Mouse (Mus musculus): ENCODE measurements around the gene Tex45.

DNA sequence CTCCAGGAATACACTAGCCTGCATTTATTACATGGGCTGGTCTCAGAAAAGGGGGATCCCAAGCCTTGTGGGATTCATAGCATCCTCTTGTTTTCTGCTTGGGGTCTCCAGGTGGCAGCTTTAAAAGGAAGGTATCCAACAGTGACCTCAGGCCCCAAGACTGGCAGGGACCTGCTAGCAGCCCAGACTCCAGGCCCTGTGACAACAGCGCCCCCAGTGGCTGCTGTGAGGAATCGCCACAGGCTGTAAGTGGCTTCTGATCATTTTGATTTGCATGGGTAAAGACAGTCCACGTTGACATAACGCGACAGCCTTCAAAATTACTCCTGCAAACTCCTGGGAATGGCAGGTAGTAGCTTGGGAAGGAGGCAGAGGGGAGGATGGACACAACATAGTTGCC is 20.0 kb upstream of the Tex45 start:
- peak; percentile 90 to 96 (median 96) for TF ChIP-seq CTCF (IDR thresholded peaks at IDR 0.05 in 2 of 3, conservative IDR thresholded peaks at IDR 0.05 in 1 of 3; ENCODE audit: control insufficient read depth in 1 of 3, insufficient read depth in 1 of 3, low read depth in 2 of 3, low read length in 3 of 3, poor library complexity in 1 of 3, severe bottlenecking in 1 of 3)
- no peak for TF ChIP-seq POLR2A (IDR thresholded peaks at IDR 0.05; ENCODE audit: control insufficient read depth in 1 of 2, insufficient read depth in 1 of 2, low read depth in 1 of 2, low read length in 2 of 2, poor library complexity in 1 of 2)
- no peak for TF ChIP-seq ZKSCAN1 (IDR thresholded peaks at IDR 0.05; ENCODE audit: low read depth, low read length)
- no peak for TF ChIP-seq GATA1 (IDR thresholded peaks at IDR 0.05; ENCODE audit: low read depth, low read length)
- TF ChIP-seq POLR2AphosphoS2 (IDR thresholded peaks at IDR 0.05; ENCODE audit: low read length): no peak
- no peak for TF ChIP-seq SIN3A (IDR thresholded peaks at IDR 0.05; ENCODE audit: low read length)
- no peak for TF ChIP-seq EP300 (IDR thresholded peaks at IDR 0.05; ENCODE audit: low read depth in 1 of 2, low read length in 2 of 2)
- TF ChIP-seq MAFK (IDR thresholded peaks at IDR 0.05; ENCODE audit: borderline replicate concordance, low read depth, low read length): no peak
- no peak for TF ChIP-seq CHD1 (IDR thresholded peaks at IDR 0.05; ENCODE audit: low read depth, low read length)
- TF ChIP-seq ZNF384 (IDR thresholded peaks at IDR 0.05; ENCODE audit: low read depth, low read length): no peak

Data from MEL (cell line).